Mouse (Mus musculus) ES-Bruce4 (cell line): ENCODE data around the gene Fes. TPM values are rescaled to one million over a fixed set of nuclear protein-coding genes. Genes with fewer than 3 reads are reported as not detected.

Experiments used
- H3K27ac ChIP-seq: 2 replicates; pipeline ENCODE4 v1.5.1; 2012; ENCODE audit warnings: low read length, inconsistent platforms; ENCODE audit not compliant: insufficient read depth
- H3K27me3 ChIP-seq: 2 replicates; pipeline ENCODE4 v1.6.1; 2012; ENCODE audit warnings: mild to moderate bottlenecking, low read length, inconsistent platforms; ENCODE audit not compliant: control insufficient read depth, poor library complexity, insufficient read depth, severe bottlenecking
- H3K36me3 ChIP-seq: 2 replicates; pipeline ENCODE4 v1.6.1; 2012; ENCODE audit warnings: inconsistent platforms, mild to moderate bottlenecking, low read length, moderate library complexity; ENCODE audit not compliant: control insufficient read depth, poor library complexity, insufficient read depth, severe bottlenecking
- H3K4me1 ChIP-seq: one replicate; pipeline ENCODE4 v1.8.1; 2011; ENCODE audit warnings: low read length; ENCODE audit not compliant: control insufficient read depth, insufficient read depth
- H3K4me3 ChIP-seq: 2 replicates; pipeline ENCODE4 v1.5.1; 2011; ENCODE audit warnings: low read depth, mild to moderate bottlenecking, low read length
- H3K9ac ChIP-seq: 2 replicates; pipeline ENCODE4 v1.6.1; 2012; ENCODE audit warnings: low read depth, mild to moderate bottlenecking, inconsistent platforms; ENCODE audit not compliant: poor library complexity, severe bottlenecking
- H3K9me3 ChIP-seq: replicated peaks from 2 replicates; pipeline ENCODE4 v1.6.1; 2012; ENCODE audit warnings: mild to moderate bottlenecking, low read length, inconsistent platforms; ENCODE audit not compliant: control insufficient read depth, poor library complexity, insufficient read depth, severe bottlenecking
- CTCF ChIP-seq: IDR thresholded peaks from one replicate; pipeline ENCODE4 v1.8.1; 2011; ENCODE audit warnings: low read depth, low read length
- EP300 ChIP-seq: IDR thresholded peaks from 2 replicates; pipeline ENCODE4 v1.6.1; 2011; ENCODE audit warnings: low read depth, low read length; ENCODE audit not compliant: insufficient read depth
- POLR2A ChIP-seq: IDR thresholded peaks from one replicate; pipeline ENCODE4 v1.8.1; 2011; ENCODE audit warnings: low read length; ENCODE audit not compliant: insufficient read depth
- polyA plus RNA-seq: library from polyadenylated mRNA; stranded (reverse); fragments of >200 nt; gene quantifications from 2 replicates; pipeline ENCODE4 v1.2.4, GENCODE M21; 2011; ENCODE audit warnings: low read depth; ENCODE audit not compliant: missing spikeins, insufficient read depth, insufficient read length

Fes gene
- polyA plus RNA-seq, 1 experiment, result 0.76 TPM

DNA sequence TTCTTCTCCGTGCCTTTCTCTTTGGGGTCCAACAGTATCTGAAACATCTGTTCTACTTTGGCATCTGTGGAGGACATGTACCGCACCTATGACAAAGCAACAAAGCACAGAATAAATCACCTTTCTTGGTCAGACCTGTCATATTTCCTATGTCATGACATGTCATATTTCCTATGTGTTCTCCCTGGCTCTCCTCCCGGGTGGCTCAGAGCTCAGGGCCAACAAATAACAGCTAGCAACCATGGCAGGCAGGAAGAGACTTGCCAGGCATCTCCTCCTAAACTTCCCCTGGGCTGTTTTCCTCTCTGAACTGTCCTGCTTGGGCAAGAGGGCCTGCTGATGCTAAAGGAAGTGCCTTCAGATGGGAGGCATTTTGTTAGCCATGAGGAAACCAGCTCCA, 50.8 kb downstream of the Fes start:
- no peaks in the 10 kb centered on the region for H3K27me3 ChIP-seq
- no peak overlapping the region for H3K9ac ChIP-seq
- H3K27ac ChIP-seq, result no peak overlapping the region
- no peaks in the 10 kb centered on the region; the same call in 1 of the 2 replicates for H3K9me3 ChIP-seq
- H3K36me3 ChIP-seq, result peaks cover 39% of the 10 kb centered on the region
- no peaks in the 10 kb centered on the region for H3K4me1 ChIP-seq
- TF ChIP-seq CTCF (no peak), POLR2A (no peak), EP300 (no peak)
- H3K4me3 ChIP-seq, result no peak overlapping the region

DNA sequence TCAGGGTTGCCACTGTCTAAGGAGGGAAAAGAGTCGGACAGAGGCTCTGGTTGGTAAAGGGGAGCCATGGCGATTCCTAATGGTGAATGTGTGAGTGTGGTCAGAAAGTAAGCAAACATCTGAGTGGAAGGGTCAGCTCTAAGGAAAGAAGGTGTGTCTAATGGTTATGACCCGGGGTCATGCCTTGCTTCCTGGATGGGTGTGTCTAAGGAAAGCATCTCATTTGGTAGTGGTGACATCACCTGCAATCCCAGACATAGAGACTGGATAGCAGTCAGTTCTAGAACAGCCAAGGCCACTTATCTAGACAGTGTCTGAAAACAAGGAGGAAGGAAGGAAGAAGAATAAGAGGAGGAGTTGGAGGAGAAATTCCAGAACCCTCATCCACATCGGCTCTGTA, 52.9 kb downstream of the Fes start:
- Histone ChIP-seq H3K4me3 (no peak overlapping the region), H3K9me3 (no peaks in the 10 kb centered on the region; the same call in 1 of the 2 replicates), H3K27me3 (no peaks in the 10 kb centered on the region), H3K36me3 (peaks cover 40% of the 10 kb centered on the region), H3K4me1 (no peaks in the 10 kb centered on the region), H3K27ac (no peak overlapping the region), H3K9ac (no peak overlapping the region)
- no peak for TF ChIP-seq EP300
- TF ChIP-seq CTCF, result no peak
- no peak for TF ChIP-seq POLR2A

DNA sequence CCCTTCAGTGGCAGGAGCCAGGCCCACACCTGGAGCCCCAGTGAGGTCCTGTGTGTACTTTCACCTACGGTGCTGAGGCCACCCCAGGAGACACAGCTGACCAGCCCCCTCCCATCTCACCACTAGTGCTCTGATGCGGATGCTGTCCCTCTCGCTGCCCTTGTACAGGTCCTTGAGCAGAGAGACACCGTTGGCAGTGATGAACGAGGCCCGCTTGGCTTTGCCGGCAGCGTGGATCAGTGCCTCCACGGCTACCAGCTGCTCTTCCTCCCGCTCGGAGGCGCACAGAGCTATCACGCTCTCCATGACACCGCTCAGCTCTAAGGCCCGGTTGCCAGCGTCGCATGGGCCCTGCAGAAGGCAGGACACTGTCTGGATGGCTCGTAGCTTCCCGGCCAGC, 56.3 kb downstream of the Fes start:
- H3K27me3 ChIP-seq, result no peaks in the 10 kb centered on the region
- H3K9me3 ChIP-seq, result no peaks in the 10 kb centered on the region; the same call in 1 of the 2 replicates
- peaks cover 34% of the 10 kb centered on the region for H3K36me3 ChIP-seq
- TF ChIP-seq CTCF, result no peak
- H3K9ac ChIP-seq, result no peak overlapping the region
- no peaks in the 10 kb centered on the region for H3K4me1 ChIP-seq
- no peak overlapping the region for H3K27ac ChIP-seq
- H3K4me3 ChIP-seq, result no peak overlapping the region

DNA sequence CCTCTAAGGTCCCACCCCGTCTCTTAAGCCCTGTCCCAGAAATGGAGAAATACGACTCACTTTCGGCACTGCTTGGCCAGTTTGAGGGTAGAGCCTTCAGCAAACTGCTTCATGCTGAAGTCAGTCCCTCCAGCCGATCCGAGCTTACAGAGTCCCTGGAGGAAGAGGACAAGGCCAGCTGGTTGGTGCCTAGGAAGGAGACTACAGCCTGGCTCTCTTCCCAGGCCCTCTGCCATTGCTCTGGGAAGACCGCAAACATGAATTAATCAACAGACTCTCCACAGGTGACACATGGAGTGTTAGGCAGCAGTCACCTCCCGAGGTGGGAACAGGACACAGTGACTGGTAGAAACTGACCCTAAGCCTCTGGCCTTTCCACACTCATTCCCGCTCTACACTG, 57.5 kb downstream of the Fes start:
- Histone ChIP-seq H3K27me3 (no peaks in the 10 kb centered on the region), H3K9ac (no peak overlapping the region), H3K36me3 (peaks cover 27% of the 10 kb centered on the region), H3K9me3 (no peaks in the 10 kb centered on the region; the same call in 1 of the 2 replicates), H3K4me1 (peaks cover 2% of the 10 kb centered on the region), H3K27ac (no peak overlapping the region), H3K4me3 (no peak overlapping the region)
- TF ChIP-seq EP300 (no peak), CTCF (no peak), POLR2A (no peak)

Other genes with a start within 250 kb of the Fes start
- 27.1 and 29.0 TPM in 2 replicates for gene Sema4b, start 201.1 kb downstream of the Fes start, polyA plus RNA-seq
- gene Cib1, start 155.1 kb downstream of the Fes start, polyA plus RNA-seq, result 35.5 and 38.4 TPM in 2 replicates
- 3.3 and 4.3 TPM in 2 replicates for gene Gdpgp1, start 155.1 kb downstream of the Fes start, polyA plus RNA-seq
- 0.84 and 1.2 TPM in 2 replicates for gene Ttll13, start 141.6 kb downstream of the Fes start, polyA plus RNA-seq
- 29.1 and 32.5 TPM in 2 replicates for gene Ngrn, start 126.7 kb downstream of the Fes start, polyA plus RNA-seq
- gene Vps33b, start 118.3 kb downstream of the Fes start, polyA plus RNA-seq, result 15.7 and 16.2 TPM in 2 replicates
- gene Prc1, start 93.5 kb downstream of the Fes start, polyA plus RNA-seq, result 246 and 258 TPM in 2 replicates
- 16.3 and 26.5 TPM in 2 replicates for gene Rccd1, start 63.5 kb downstream of the Fes start, polyA plus RNA-seq
- gene Unc45a, start 46.9 kb downstream of the Fes start, polyA plus RNA-seq, result 24.0 and 25.3 TPM in 2 replicates
- 9.7 and 12.8 TPM in 2 replicates for gene Hddc3, start 44.8 kb downstream of the Fes start, polyA plus RNA-seq
- 16.1 and 18.1 TPM in 2 replicates for gene Man2a2, start 16.6 kb downstream of the Fes start, polyA plus RNA-seq
- 32.5 and 40.3 TPM in 2 replicates for gene Furin, start 17.5 kb upstream of the Fes start, polyA plus RNA-seq
- gene Blm, start 147.2 kb upstream of the Fes start, polyA plus RNA-seq, result 107 and 139 TPM in 2 replicates